Mouse (Mus musculus) gastrocnemius, postnatal 10 days (tissue): ENCODE measurements at regions not wholly inside any gene's neighbourhood (a gene's known extent, or its start where the extent isn't known, plus 50 kb on each side); places are given as distances from the start of the nearest gene placed in this dataset.
A peak's percentile ranks its signal among the peaks of the same experiment; 100 is the strongest.

ENCODE experiments used
- DNase-seq: peaks from one replicate; pipeline ENCODE4 v3.0.0; 2021; ENCODE audit warnings: mixed read lengths

GRCm38 (mm10) chr16:70095221-70095620 lies 218.5 kb upstream of the Gbe1 start:
- DNase-seq = no peak

DNA sequence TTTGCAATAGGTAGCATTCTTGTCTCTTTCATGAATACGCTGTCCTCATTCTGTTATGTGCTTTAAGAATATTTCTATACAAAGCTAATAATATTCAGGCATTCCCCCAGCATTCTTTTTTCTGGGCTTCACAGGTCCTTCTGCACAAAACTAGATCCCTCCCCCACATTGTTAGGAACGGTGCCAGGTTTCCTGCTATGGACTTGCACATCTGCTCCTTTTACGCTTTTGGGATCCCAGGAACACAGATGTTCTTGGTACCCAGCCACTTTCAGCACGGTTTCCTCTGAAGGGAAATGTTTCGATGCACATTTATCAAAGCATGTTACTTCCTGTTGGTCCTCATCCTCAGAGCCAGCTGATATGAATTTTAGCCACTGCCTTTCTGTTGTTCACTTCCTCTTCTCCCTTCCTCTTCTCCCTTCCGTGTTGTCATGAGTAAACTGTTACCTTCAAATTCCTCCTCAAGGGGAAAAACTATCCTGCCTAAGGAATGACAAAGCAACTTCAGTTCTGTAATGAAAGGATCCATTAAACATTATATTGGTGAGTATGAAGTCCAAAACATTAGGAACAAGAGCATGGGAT lies 209.9 kb upstream of the Gbe1 start:
- DNase-seq = peak; percentile 17

- no peak for DNase-seq
Measured at GRCm38 (mm10) chr16:70141466-70141865, 172.3 kb upstream of the Gbe1 start.

GRCm38 (mm10) chr16:70147673-70148359 lies 165.9 kb upstream of the Gbe1 start:
- no peak for DNase-seq

GRCm38 (mm10) chr16:70154587-70154986 lies 159.2 kb upstream of the Gbe1 start:
- no peak for DNase-seq

- DNase-seq = no peak
Measured at GRCm38 (mm10) chr16:70160539-70160938, 153.2 kb upstream of the Gbe1 start.

- no peak for DNase-seq
Measured at GRCm38 (mm10) chr16:70175140-70175539, 138.6 kb upstream of the Gbe1 start.

- no peak for DNase-seq
Measured at GRCm38 (mm10) chr16:70178975-70179374, 134.8 kb upstream of the Gbe1 start.

DNA sequence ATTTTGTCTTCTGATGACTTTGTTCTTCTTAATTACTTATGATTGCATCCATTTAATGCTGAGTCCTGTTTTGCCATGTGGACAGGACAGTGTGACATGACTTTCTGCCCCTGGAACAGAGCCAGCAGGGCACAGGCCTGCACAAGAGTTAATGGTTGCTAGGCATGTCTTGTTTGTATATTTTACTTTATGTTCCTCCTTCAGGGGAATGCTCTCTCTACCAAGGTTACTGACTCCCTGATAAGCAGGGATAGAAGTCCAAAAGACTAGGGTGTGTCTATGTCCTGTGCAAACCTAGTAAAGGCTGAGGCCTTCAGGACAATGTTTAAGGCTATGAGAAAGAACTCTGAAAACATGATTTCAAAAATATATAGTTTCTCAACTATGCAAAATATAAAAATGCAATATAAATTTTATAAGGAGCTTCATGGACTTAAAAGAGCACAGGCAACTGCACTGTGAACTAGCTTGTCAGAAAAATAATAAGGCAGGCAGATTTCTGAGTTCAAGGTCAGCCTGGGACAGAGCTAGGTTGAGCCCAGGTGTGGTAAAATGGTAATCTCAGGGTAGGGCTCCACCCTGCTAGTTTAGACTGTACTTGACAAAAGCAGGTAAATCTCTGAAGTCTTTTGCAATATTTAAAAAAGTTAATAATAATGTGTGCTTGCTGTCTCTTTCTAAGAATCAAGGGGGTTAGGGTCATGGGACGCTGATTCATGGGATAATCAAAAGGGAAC lies 99.7 kb upstream of the Gbe1 start:
- no peak for DNase-seq

DNA sequence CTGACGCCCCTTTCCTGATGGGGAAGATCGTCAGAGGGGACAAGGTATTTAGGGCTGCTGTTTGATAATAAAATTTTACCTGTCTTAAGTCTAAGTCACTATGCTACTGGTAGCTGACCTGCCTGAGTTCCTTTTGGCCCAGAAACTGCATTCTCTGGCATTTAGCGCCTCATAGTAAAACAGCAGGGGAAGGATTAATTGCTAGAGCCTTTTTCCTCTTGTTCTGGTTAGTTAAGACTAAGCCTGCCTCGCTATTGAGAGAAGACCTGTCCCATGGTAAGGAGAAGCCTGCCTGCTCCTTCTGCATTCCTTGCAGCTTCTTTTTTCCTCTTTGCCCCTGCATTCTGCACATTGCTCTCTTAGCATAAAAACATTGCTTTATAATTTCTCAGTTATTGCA lies 98.9 kb upstream of the Gbe1 start:
- DNase-seq = no peak

DNA sequence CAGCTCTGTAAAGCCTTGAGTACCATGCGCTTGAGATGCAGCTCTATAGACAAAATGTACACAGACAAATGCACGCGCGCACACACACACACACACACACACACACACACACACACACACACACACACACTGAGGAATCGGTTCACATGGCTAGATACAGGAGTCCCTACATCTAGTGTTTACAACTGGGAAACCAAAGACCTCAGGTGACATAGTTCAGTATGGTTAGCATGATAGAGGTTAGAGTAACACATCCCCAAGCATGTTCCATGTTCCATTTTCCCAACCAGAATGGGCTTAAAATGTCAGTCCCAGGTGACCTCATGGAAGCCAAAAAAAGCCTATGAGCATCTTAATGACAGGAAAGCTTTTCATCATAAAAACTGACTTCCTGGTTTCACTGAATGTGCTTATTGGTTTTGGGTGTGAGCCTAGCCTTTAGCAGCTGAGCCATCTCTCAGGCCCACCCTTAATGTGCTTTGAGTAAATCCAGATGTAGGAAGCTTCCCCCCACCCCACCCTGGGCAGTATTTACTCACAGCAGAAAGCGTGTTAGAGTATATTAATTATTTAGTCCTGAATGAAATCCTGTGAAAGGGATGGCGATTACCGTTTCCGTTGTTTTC lies 86.0 kb upstream of the Gbe1 start:
- no peak for DNase-seq

DNA sequence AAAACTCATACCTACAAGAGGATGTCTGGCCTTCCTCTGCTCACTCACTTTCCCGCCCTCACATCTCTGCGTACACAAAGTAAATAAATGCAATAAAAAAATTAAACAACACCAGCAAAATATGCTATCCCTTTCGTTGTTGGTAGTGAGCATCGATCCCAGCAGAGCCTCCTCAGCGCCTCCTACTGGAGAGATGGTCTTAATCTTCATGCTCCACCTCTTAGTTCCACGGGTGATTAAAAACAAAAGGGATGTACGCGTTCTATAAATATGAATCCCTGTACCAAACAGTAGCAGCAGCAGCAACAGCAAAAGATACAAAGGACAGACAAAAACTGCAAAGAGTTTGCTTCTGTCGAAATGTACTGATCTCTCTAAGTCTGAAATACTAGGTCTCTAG lies 81.0 kb upstream of the Gbe1 start:
- no peak for DNase-seq

DNA sequence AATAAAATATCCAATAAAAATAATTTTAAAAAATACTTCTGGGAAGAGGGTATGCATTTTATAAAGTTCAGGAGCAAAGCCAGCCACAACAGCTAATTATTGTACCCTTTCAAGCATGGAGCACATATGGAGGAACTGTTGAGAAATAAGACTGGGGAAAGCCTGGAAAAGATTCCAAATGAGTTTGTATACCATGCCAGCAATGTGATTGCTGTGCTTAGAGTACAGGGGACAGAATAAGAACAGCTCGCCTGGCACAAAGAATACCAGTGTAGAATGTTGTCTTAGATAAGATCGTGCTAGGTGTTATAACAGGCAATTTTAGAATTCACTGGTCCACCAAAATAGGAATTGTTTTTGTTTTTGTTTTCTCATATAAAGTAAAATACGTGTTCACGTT lies 78.6 kb upstream of the Gbe1 start:
- DNase-seq = no peak

GRCm38 (mm10) chr16:70239432-70239941 lies 74.3 kb upstream of the Gbe1 start:
- DNase-seq = no peak

- no peak for DNase-seq
Measured at GRCm38 (mm10) chr16:70244205-70244756, 69.5 kb upstream of the Gbe1 start.

- no peak for DNase-seq
Measured at GRCm38 (mm10) chr16:70244963-70245362, 68.8 kb upstream of the Gbe1 start.

GRCm38 (mm10) chr16:70259364-70259763 lies 54.4 kb upstream of the Gbe1 start:
- no peak for DNase-seq

- DNase-seq = no peak
Measured at GRCm38 (mm10) chr16:70260151-70260550, 53.6 kb upstream of the Gbe1 start.
